Comparison of ENCODE assay signal across 8 mouse cellular contexts in the genomic region with DNA sequence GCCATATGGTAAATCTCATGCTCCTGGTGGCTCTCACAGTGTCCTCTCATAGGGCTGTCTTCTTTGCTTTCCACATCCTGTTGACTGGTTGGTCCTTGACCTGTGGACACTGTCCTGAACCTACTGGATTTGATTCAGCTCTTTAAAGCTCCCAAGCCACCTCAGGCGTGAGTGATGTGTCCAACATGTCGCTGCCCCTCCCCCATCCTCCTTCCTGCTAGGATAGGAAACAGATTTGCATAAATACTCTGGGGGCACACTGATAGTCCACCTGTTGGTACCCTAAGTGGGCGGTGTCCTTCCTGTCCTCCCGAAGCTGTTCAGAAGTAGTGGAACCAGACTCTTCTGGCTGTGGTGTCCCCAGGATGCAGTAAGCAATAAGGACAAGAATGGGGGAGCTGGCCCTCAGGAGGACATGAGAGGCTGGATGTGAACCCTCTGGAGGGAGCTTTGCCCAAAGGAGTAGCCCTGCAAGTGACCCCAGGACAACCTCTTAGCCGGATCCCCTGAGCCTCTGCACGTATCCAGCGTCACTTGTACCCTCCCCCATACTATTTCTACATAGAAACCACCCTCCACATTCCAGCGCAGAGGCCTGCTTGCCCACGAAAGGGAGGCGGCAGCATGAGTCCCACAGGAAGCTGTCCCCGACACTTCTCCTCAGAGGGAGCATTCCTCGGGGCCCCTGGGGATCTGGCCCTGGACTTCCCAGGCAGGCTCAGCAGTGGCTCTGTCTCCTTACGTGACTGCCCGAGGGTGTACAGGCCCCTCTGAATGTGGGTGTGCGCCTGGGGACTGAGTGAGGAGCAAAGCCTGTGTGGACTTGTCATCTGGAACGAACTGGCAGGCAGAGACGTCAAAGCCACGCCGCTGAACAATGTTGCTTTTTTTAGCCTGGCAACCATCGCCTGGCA.
DNase-seq lines count a peak whose midpoint lies in the region; ATAC-seq and TF ChIP-seq lines count a peak whose summit lies in the region.

No protein-coding gene starts in this region.

- H3K4me3 ChIP-seq in hindbrain, embryonic 10.5 days = no peak overlapping the region
- no peak overlapping the region for H3K4me3 ChIP-seq in hindbrain, embryonic 11.5 days (ENCODE audit: low read depth, low read length)
- no peak overlapping the region for H3K4me3 ChIP-seq in heart, postnatal 0 days (ENCODE audit: low read depth, low read length)

- peak; percentile 32 for DNase-seq in hindbrain, embryonic 10.5 days (ENCODE audit: low spot score)
- no peak for DNase-seq in hindbrain, embryonic 11.5 days (ENCODE audit: low spot score)
- DNase-seq in embryo, embryonic 11 days = peak; percentile 41
- DNase-seq in heart, postnatal 0 days (ENCODE audit: low spot score) = peak; percentile 82
- DNase-seq in kidney, postnatal 36 days = peak; percentile 49 to 80
- peak; percentile 54 for DNase-seq in lung, postnatal 25 days (ENCODE audit: low spot score)
- DNase-seq in thymus, postnatal 4 days = no peak
- no peak for DNase-seq in layer of hippocampus, postnatal 36 days

- TF ChIP-seq EP300 in heart, postnatal 0 days (IDR thresholded peaks at IDR 0.05; ENCODE audit: low read depth) = peak; percentile 54; the same call in 1 of the 2 replicates

- no peak for TF ChIP-seq CTCF in heart, postnatal 0 days (IDR thresholded peaks at IDR 0.05; ENCODE audit: low read depth)

- no peaks in the 10 kb centered on the region for H3K9me3 ChIP-seq in hindbrain, embryonic 10.5 days
- H3K9me3 ChIP-seq in hindbrain, embryonic 11.5 days (ENCODE audit: control insufficient read depth, low read length) = no peaks in the 10 kb centered on the region
- H3K9me3 ChIP-seq in heart, postnatal 0 days (replicated peaks; ENCODE audit: control insufficient read depth, low read length) = no peaks in the 10 kb centered on the region

- no peaks in the 10 kb centered on the region for H3K27me3 ChIP-seq in hindbrain, embryonic 10.5 days (ENCODE audit: insufficient read depth, poor library complexity, severe bottlenecking)
- H3K27me3 ChIP-seq in hindbrain, embryonic 11.5 days (ENCODE audit: control insufficient read depth, insufficient read depth, low read length) = no peaks in the 10 kb centered on the region
- H3K27me3 ChIP-seq in heart, postnatal 0 days (ENCODE audit: control insufficient read depth, insufficient read depth, low read length) = no peaks in the 10 kb centered on the region

- WGBS in hindbrain, embryonic 10.5 days = 51% methylated on average over 20 of the region's 20 CpGs
- WGBS in hindbrain, embryonic 11.5 days = 50% methylated on average over 20 of the region's 20 CpGs
- WGBS in heart, postnatal 0 days = 8% methylated on average over 20 of the region's 20 CpGs

- peaks cover 20% of the 10 kb centered on the region for H3K4me1 ChIP-seq in hindbrain, embryonic 10.5 days (replicated peaks)
- H3K4me1 ChIP-seq in hindbrain, embryonic 11.5 days (replicated peaks; ENCODE audit: control insufficient read depth, insufficient read depth, low read length) = no peaks in the 10 kb centered on the region
- H3K4me1 ChIP-seq in heart, postnatal 0 days (ENCODE audit: control insufficient read depth, insufficient read depth) = peaks cover 26% of the 10 kb centered on the region

- H3K36me3 ChIP-seq in hindbrain, embryonic 10.5 days = no peaks in the 10 kb centered on the region
- H3K36me3 ChIP-seq in hindbrain, embryonic 11.5 days (ENCODE audit: control insufficient read depth, insufficient read depth, low read length) = no peaks in the 10 kb centered on the region
- no peaks in the 10 kb centered on the region for H3K36me3 ChIP-seq in heart, postnatal 0 days (replicated peaks; ENCODE audit: control insufficient read depth, insufficient read depth, low read length)

- peak overlapping the region; percentile 60 for H3K27ac ChIP-seq in hindbrain, embryonic 10.5 days
- H3K27ac ChIP-seq in hindbrain, embryonic 11.5 days (ENCODE audit: low read depth, low read length) = no peak overlapping the region
- H3K27ac ChIP-seq in heart, postnatal 0 days (ENCODE audit: low read depth) = peak overlapping the region; percentile 97

- no peak overlapping the region for H3K4me2 ChIP-seq in hindbrain, embryonic 11.5 days (replicated peaks; ENCODE audit: low read depth, low read length)
- H3K4me2 ChIP-seq in heart, postnatal 0 days (ENCODE audit: low read depth, low read length) = peak overlapping the region; percentile 42

- H3K9ac ChIP-seq in hindbrain, embryonic 11.5 days (ENCODE audit: low read depth, low read length) = no peak overlapping the region
- peak overlapping the region; percentile 38; the same call in 1 of the 2 replicates for H3K9ac ChIP-seq in heart, postnatal 0 days (replicated peaks; ENCODE audit: low read depth, low read length)

- no peak for ATAC-seq in hindbrain, embryonic 11.5 days (ENCODE audit: low FRiP score)
- ATAC-seq in heart, postnatal 0 days (ENCODE audit: insufficient read depth, low read depth) = peak; percentile 91

Comparison
In these comparisons a context has a peak if more than half of its experiments do, and no peak if none do; other contexts are left out.
1. DNase-seq: peak in hindbrain, embryonic 10.5 days (single experiment), embryo, embryonic 11 days (single experiment), heart, postnatal 0 days (single experiment), kidney, postnatal 36 days (2 of 2) and lung, postnatal 25 days (single experiment); none in hindbrain, embryonic 11.5 days (single experiment), thymus, postnatal 4 days (single experiment) and layer of hippocampus, postnatal 36 days (0 of 2).